Mouse (Mus musculus) liver, embryonic 14.5 days (tissue): ENCODE results near the gene Lyzl4.

Experiments used
- CTCF ChIP-seq: IDR thresholded peaks from 2 replicates; pipeline ENCODE4 v1.5.1; 2016; ENCODE audit warnings: antibody characterized with exemption, low read depth, control low read depth
- EP300 ChIP-seq: IDR thresholded peaks from 2 replicates; pipeline ENCODE4 v1.6.1; 2016; ENCODE audit warnings: antibody characterized with exemption, low read depth

DNA sequence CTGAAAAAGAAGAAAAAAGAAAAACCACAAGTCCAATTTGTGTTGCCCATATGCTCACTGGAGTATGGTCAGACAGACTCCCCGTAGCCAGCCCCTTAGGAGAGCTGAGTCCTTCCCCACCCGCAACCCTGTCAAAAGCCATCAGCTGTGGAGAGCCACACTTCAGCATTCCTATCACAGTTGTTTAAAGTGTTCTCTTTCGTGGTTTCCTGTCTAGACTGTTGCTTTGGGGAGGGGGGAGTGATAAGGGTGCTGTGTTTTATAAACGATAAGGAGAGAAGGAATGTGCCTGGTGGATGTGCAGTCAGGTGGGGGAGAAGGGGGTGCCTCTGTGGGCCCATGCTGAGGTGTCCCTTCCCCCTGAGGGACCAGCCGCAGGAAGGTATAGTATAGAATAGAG, 28.7 kb downstream of the Lyzl4 start:
- TF ChIP-seq CTCF (no peak), EP300 (no peak)
